Mouse (Mus musculus) c-Kit-negative CD71-positive TER-119-positive erythroid progenitor cells, embryonic 14.5 days (primary cell): ENCODE measurements at regions not wholly inside any gene's neighbourhood (a gene's known extent, or its start where the extent isn't known, plus 50 kb on each side); places are given as distances from the start of the nearest gene placed in this dataset.

Source experiments
- DNase-seq: peaks from one replicate; pipeline ENCODE4 v3.0.0-alpha.2; 2013; ENCODE audit warnings: low read depth, low spot score

DNA sequence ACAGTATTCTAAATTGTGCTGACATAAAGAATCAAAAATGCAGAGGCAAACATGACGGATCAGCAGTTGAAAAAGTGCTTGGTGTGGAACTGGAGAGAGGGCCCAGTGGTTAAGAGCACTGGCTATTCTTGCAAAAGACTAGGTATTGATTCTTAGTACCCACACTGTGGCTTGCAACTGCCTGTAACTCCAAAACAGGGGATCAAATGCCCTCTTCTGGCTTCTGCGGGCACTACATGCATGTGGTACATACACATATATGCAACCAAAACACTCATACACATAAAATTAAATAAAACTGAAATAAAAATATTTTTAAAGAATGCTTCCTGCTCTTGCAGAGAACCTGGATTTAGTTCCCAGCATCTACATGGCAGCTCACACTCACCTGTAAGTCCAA lies 163.7 kb upstream of the Smim15 start:
- DNase-seq: no peak

DNA sequence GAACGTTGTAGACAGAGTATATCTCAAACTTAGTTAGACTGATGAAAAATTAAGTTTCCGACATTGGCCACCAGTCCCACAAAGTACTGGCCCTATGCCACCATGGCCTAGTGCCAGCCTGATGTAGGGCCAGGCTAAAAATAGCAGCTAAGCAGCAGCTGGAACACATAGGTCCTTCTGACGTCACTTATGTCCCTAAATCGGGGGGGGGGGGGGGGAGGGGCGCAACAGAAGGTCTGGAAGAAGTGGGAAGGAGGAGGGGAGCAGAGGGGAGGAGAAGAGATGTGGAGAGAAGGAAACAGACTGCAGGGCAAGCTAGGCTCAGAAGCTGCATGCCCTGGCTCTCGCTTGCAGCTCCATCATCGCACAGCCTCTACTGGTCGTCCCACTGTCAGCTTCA lies 164.7 kb upstream of the Smim15 start:
- DNase-seq: no peak

DNA sequence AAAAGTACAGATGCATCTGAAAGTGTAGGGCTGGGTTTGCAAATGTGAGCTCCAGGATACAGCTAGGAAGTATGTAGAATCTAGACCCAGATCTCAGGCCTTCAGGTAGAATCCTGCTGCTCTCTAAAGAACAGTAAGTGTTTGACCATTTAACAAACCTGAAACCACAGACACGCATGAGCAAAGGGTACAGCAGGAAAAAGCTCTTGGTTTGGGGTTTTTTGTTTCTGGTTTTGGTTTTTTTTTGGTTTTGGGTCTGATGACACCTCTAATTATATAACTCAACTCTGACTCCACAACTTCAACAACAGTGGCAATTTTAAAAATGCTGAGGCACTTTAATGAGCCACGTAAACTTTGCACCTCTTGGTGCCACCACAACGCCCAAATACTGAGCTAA lies 165.3 kb upstream of the Smim15 start:
- no peak for DNase-seq

DNA sequence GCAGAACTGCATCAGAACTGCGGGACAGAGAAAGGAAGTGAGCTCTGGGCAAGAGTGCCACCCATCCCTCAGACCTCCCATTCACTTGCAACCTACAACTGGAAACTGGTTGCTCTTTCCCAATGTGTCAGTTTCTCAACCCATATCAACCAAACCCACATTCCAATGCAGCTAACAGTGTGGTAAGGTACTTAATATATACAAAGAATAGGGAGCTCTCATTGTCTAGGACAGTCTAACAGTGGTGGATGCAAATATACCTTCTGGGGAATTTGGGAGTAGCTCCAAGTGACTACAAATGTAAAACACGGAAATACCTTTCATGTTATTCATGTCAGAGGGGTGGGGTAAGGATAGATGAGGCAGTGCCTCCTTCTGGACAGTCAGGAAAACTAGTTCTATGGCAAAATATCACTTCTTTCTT lies 171.0 kb upstream of the Smim15 start:
- no peak for DNase-seq

DNA sequence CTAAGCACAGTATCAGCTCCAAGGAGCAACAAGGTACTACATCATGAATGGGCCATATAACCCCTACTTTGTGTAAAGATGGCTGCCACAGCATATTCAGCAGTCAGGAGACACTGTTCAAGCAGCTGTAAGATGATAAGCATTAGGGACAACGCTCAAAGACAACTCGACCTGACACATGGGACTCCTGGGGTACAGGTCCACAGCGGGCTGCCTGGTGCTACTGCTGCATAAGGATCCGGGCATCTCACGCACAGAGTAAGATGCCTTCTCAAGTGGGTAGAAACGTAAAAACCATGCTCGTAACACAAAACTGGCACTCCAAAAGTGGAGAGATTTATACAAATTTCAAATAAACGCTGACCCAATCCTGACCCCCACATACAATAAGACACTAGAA lies 171.7 kb upstream of the Smim15 start:
- DNase-seq: no peak

DNA sequence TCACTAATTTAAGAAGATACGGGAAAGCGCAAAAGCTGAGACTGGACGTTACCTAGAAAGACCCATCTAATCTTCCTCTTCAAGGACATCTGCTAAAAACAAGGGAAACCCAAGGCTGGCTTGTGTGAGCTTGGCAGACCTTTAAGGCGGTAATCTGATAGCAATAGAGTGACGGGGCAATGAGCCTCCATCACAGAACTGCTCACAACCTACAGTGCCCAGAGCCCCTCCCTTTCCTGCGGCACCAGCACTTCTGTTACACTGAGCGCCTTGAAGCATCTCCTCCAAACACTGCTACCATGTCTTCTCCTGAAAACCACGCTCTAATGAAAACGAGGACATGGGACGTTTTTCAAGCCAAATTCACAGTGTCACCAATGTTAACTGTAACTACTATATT lies 172.1 kb upstream of the Smim15 start:
- DNase-seq: no peak

DNA sequence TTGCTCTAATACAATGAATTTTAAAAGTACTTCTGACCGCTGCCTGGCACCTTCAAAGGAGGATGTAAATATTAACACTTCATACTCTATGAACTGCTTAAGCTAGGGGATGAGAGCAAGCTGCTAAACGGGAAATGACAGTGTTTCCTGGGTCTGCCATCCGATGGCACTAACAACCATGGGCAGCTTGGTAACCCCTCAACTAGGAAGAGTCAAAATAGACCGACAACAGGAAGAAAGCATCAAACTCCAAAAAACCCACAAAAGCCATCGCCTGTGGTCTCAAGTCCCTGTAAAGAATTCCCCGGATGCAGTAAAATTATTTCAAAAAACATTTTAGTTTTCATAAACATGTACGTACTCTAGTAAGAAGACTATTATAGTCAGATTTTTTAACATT lies 175.3 kb upstream of the Smim15 start:
- no peak for DNase-seq

DNA sequence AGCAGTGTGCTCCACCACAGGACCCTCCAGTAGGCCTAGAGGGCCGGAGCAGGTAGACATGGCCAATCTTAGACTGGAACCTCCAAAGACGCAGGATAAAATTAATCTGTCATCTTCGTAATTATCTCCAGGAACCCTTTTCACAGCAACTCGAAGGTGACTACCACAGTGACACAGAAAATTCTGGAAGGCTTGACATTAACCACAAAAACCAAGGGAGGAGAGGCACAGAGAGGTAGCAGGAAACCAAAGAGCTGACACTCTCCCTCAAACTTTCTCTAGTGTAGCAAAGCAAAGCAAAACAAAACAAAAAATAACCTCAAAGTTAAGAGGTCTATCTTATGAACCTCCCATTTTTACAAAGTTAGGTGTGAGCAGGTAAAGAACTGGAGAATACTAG lies 177.4 kb upstream of the Smim15 start:
- DNase-seq: no peak

DNA sequence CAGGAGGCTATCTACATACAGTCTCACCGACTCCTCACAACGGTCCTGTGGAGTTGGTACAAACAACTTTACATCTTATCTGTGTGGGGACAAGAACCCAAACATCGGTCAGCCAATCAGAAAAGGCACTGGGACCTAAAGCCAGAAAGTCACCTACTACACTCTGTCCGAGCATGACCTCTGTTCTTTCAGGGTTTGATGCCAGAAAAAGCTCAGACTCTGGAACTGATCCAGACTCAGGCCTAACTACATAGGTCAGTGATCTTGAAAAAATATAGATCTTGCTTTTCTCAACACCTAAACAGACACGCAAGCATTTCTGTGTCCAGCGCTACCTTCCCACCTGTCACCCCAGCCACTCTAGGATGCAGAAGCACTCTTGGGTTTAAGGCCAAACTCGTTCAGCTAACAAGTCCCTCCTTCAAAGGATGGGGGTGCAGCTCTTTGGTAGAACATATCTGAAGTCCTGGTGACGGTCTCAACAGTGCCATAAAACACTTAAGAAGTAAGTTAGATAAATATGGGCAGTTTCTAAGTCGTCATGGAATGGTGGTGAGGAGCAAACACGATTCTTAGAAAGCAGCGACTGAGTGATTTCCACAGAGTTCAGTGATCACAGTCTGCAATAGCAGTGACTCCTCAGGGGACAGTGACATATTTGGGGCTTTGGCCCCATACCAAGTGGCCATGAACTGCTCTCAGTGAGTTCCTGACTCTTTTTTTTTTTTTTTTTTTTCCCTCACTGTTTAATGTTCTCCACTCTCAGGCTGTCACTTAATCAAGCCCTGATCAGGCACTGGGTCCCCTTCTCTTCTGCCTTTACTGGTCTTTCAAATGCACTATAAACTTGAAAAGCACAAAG lies 181.2 kb upstream of the Smim15 start:
- no peak for DNase-seq

DNA sequence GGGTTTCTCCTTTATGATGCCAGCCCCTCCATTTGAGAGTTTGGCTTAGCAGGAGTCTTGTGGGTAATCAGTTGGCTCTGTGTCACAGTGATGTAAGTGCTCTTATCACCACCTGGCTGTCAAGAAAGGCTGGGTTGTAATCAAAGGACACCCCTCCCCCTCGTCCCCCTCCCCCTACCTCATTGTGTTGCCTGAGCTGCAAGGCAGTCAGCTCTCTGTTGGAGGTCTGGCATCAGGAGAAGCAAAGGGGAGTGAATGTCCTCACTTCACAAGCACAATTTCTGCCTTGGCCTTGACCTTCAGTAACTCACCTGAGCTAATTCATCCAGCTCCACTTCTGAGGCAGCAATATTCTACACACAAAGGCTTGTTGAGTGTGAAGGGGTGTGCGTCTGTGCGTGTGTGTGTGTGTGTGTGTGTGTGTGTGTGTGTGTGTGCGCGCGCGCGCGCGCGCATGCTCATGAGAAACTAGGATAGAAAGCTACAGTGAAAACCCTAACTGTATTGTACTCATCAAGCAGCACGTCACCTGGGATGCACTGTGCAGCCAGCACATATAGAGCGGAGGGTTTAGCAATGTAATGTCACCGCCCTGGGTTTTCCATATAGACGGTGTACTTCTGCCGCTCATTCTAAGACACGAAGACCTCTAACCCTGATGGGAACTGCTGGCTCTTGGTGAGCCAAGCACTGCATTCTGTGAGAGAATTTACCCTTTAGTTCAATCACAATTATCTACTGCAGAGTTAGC lies 182.7 kb upstream of the Smim15 start:
- no peak for DNase-seq

DNA sequence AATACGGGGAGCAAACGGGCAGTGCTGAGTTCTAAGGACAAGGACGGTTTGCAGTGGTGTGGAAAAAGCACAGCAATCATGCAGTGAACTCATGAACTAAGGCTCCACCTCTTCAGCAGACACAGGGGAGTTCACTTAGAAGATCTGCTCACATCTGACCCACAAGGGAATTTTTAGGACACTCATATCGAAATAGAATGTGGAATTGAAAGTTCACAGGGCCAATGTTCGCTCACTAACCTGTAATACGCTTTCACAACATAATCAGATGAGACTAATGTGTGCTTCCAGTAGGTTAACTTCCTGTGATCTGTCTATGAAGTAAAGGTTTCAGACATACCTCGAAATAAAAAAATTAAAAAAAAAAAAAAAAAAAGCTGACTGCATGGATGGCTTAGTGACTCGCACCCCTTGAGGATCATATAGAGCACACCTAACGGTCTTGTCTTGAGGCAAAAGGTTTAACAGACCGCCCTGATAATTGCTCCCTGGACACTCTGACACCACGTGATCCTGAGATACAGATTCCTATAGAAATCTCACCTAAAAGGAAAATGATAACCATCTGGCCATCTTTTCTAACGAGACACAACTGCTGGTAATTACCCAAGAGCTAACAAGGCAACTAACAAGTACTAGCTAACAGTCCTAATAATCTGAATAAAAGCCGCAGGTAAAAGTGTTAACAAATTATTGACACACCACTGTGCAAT lies 187.0 kb upstream of the Smim15 start:
- DNase-seq: no peak

DNA sequence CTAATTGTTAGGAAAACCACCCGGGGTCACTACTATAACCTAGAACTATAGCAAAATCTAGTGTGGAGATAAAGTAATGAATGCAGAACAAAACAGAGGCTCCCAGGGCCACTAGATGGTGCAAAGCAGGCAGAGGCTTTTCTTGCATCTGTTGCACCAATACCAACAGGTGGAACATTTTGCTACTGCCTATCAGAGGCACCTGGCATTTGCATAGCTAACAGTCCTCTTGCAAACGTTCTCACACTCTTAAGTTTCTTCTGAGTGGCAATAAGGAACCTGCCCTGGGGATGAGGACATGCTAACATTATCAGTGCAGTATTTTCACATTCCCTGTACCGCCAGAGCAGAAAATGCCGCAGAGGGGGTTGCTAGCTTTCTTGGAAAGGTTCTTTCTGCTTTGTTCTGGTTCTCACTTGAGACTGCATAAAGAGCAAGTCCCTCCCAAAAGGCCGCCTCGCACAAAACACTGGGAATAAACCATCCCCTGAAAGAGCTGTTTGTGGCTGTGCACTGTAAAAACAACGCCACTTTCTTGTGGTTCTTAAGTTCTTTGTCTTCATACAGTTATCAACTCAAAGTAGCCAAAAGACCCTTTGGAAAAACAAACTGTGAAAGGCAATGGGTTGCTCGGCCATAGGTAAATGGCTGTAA lies 193.2 kb upstream of the Smim15 start:
- no peak for DNase-seq

DNA sequence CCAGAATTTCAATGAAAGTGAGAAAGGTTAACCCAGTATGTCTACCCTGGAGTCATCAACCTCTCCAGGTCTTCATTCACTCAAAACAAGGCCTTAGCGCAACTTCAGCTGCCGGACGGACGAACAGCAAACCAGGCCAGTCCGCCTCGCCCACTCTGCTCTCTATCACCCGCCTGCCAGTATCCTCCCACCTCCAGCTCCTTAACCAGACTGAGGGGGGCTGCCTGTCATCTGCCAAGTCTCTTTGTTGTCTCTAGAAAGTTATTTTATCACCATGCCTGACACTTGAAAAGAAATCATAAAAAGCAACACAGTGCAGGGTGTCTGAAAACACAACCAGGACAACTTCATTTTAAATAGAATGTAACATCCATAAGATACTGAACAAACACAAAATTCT lies 195.4 kb upstream of the Smim15 start:
- no peak for DNase-seq

DNA sequence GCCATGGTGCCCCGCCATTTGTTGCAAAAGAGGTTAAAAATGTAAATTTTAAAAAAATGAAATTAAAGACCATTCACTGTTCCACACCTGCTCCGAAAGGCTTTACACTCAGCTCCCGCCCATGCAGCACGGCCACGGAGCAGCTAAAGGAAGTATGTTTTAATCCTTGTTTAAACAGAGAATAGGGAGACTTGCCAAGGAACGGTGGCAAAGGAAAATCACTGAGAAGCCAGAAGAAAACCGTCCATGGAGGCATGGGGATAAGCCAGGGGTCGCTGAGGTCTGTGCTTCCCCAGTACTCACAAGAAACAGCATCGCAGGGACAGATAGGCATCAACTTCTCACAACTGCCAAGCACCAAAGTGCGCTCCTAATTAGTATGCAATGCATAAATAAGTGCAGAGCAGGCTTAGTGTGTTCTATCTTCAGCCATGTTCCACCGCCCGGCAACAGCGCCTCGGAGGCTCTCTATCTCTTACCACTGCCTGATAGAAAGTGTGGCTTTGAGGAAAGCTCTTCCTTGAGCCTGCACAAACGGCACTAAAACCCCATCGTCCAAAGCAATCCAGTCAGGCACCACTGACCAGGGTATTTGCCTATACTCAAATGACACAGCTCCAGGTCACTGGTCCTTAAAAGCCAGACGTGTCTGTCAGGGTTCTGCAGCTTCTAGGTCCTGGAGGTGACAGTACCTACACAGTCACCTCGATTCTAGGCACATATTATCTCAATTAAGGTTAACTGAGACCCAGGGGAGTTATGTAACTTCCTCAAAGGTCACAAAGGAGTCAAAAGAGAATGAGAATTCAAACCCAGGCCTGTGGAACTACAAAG lies 196.8 kb upstream of the Smim15 start:
- no peak for DNase-seq

DNA sequence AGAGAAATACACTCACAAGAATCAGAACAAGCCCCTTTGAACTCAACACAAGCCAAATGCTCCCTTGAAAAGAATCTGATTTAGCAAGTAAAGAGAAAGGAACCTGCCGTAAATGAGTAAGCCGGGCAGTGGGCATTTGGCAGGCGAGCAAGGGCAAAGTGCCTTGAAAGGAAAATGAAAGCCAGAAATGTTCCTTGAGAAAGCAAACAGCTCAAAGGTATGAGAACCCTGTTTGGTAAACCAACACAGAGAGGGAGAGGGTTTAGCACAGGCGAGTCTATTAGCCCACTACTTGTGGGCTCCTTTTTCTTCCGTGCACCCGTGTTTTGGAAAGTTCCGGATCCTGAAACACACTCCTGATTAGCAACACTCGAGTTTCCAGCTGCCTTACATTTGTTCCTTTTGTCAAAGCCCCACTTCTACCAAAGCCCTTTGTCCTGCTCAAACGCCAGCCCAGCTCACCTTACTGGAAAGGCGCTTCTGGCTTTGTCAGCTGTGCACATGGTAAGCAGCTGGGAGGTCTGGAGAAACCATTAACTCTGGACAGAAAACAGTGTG lies 197.5 kb upstream of the Smim15 start:
- no peak for DNase-seq

DNA sequence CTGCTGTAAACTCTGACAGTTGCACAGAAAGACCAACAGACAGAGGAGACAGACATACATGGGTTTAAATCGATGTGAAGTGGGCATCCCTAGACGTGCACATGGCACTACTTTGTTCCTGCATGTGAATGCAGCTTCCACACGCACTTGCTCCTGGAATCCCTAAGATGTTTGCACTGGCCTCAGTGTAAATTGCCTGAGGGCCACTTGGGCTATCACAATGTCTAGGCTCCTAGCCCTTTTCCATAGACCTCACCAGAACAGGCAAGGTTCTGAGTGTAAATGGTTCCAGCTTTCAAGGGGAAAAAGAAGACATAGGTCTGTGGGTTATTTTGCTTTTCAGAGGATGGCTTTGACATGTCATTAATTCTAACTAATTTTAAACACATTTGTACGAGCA lies 198.4 kb upstream of the Smim15 start:
- DNase-seq: no peak

DNA sequence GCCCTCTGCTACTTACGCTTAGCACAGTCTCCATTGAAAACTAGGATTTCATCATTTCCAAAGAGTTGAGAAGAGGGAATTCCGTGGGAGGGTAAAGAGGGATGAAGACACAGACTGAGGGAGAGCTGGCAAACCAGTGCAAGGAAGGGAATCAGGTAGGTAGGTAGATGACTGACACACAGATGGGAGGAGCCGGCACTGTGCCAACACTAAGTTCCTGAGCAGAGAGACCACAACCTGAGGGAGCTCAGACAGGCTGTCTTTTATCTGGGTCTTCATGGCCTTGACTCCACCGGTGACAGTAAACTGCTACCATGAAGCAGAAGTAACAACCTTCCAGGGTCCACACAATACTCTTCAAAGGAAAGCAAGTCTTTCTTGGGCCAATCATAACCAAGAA lies 200.2 kb upstream of the Smim15 start:
- DNase-seq: no peak

DNA sequence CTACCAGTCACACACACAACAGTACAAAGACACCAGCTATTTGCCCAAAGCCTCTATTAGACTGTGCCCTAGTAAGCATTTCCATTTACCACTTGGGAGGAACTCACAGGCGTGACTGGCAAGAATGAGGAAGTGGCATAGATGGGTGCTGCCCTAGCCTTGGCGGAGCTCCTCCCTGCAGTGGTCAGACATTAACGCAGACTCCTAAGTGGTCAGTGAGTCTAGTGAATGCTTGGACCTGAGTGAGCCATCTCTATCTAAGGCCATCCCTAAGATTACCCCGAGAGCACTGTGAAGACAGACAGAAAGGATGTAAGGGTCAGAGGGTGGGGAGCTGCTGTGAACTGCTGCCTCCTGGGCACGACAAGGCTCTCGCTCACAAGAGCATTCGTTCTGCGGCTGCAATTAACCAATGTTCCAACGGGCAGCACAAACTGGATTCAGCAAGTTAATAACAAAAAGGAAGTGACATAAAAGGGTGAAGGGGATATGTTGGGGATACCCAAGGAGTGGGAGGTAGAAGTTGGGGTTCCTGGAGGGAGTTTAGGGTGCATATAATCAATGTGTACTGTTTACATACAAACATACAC lies 206.0 kb upstream of the Smim15 start:
- no peak for DNase-seq

DNA sequence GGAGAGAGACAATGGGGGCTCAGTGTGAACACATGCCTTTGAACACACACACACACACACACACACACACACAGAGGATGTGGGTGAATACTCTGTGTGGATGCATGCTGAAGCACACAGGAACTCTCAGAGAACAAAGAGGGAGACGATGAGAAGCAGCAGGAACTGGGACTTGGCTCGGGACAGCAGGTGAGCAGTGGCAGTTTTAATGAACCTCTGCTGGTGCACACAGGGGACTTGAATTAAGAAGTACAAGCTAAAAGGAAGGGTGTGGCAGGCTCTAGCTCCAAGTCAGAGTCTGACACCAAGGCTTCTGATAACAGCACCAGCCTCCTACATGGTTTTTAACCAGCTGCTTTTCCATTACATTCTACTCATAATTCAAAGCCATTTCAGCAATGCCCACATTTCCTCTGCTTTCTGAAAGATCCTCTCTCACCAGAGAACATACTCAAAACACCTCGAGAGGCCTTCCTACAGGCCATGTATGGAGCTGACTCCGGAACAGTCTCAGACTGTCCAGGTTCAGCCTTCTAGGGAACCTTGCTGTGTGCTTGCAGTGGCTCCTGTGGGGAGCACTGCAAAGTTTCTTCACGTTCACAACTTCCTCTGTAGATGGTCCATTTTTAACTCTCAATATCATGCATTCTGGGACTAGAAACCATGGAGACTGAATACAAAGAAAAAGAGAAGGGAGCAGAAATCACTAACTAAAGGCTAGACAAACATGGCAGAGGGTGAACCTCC lies 206.9 kb upstream of the Smim15 start:
- DNase-seq: no peak
